Mouse (Mus musculus) urinary bladder, adult 18-20 months (tissue): ENCODE data around the gene Fasl.

Source experiments
- DNase-seq, 2 experiments: peaks; one replicate each; pipeline ENCODE4 v3.0.0; 2022; ENCODE audit warnings: low spot score in 2 of 2, mixed read lengths in 2 of 2

Gene Fasl

GRCm38 (mm10) chr1:161788339-161788738 is at the start of gene Fasl:
Gene Fasl, minus strand, starts transcription at chr1:161788495.
- no peak for DNase-seq

GRCm38 (mm10) chr1:161826677-161827076 is 38.4 kb upstream of the Fasl start:
- DNase-seq: no peak

- no peak for DNase-seq
These were observed 21.1 kb upstream of the Fasl start for GRCm38 (mm10) chr1:161809428-161809827.

- DNase-seq: no peak
These were observed 20.7 kb upstream of the Fasl start for GRCm38 (mm10) chr1:161808980-161809379.

- DNase-seq: no peak
These were observed 16.3 kb upstream of the Fasl start for GRCm38 (mm10) chr1:161804541-161804971.

- no peak for DNase-seq
These were observed 13.0 kb upstream of the Fasl start for GRCm38 (mm10) chr1:161801321-161801720.

GRCm38 (mm10) chr1:161800256-161800655 is 12.0 kb upstream of the Fasl start:
- DNase-seq: no peak

- no peak for DNase-seq
These were observed 11.5 kb upstream of the Fasl start for GRCm38 (mm10) chr1:161799791-161800190.

- no peak for DNase-seq
These were observed 10.6 kb upstream of the Fasl start for GRCm38 (mm10) chr1:161798866-161799265.

- no peak for DNase-seq
These were observed 6.3 kb upstream of the Fasl start for GRCm38 (mm10) chr1:161794447-161795211.

GRCm38 (mm10) chr1:161793321-161793720 is 5.0 kb upstream of the Fasl start:
- no peak for DNase-seq

GRCm38 (mm10) chr1:161792687-161792969 is 4.3 kb upstream of the Fasl start:
- no peak for DNase-seq

GRCm38 (mm10) chr1:161791854-161792686 is 3.8 kb upstream of the Fasl start:
- DNase-seq: no peak

GRCm38 (mm10) chr1:161782725-161783124 is 5.6 kb downstream of the Fasl start:
- DNase-seq: no peak

GRCm38 (mm10) chr1:161781594-161781993 is 6.7 kb downstream of the Fasl start:
- DNase-seq: no peak

GRCm38 (mm10) chr1:161779057-161779456 is 9.2 kb downstream of the Fasl start:
- DNase-seq: no peak

GRCm38 (mm10) chr1:161775151-161775550 is 13.1 kb downstream of the Fasl start:
- DNase-seq: no peak

- no peak for DNase-seq
These were observed 17.0 kb downstream of the Fasl start for GRCm38 (mm10) chr1:161771293-161771692.

- no peak for DNase-seq
These were observed 19.0 kb downstream of the Fasl start for GRCm38 (mm10) chr1:161769329-161769728.

- no peak for DNase-seq
These were observed 21.2 kb downstream of the Fasl start for GRCm38 (mm10) chr1:161767101-161767524.

- peak in 1 of 2 experiments; percentile 8 for DNase-seq
These were observed 21.6 kb downstream of the Fasl start for GRCm38 (mm10) chr1:161766656-161767055.

- no peak for DNase-seq
These were observed 22.4 kb downstream of the Fasl start for GRCm38 (mm10) chr1:161765932-161766331.

- DNase-seq: no peak
These were observed 23.3 kb downstream of the Fasl start for GRCm38 (mm10) chr1:161764964-161765363.
